Mouse (Mus musculus): ENCODE results near the gene Ushbp1. TPM values are rescaled to one million over a fixed set of nuclear protein-coding genes. Genes with fewer than 3 reads are reported as not detected.

Ushbp1 gene
- total and polyA plus RNA-seq, 3 experiments = 0.08 to 0.11 TPM; not detected in 1

DNA sequence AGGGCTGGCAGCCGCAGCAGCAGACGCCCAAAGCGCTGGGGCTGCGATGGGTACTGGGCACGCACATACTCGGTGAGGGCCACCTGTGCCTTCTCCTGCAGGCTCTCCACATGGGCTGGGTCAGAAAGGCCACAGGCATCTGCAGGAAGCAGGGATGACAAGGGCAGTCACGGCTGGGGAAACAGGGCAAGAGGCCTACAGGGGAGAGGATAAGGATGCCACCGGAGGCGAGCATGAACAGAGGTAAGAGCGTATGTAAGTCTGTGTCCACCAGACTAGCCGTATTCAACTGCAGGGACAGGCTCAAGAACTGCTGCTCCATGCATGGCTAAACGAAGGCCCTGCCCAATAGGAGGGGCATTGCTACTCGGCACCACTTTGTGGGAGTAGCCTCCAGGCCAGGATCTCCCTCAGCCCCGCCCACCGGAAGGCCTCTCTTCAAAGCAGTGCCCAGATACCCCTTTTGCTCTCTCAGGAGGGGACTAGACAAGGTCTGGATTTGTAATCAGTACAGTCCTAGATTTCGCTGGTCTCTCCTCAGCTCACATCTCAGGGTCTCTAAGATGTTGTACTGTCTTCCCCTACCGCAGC, 20.9 kb downstream of the Ushbp1 start:
- TF ChIP-seq CTCF (IDR thresholded peaks at IDR 0.05; ENCODE audit: low read depth, low read length) (no peak), GATA2 (IDR thresholded peaks at IDR 0.05; ENCODE audit: borderline replicate concordance, low read depth, low read length) (no peak), GATA1 (IDR thresholded peaks at IDR 0.05; ENCODE audit: borderline replicate concordance, low read length) (no peak), POLR2AphosphoS5 (IDR thresholded peaks at IDR 0.05; ENCODE audit: insufficient replicate concordance, low read depth, low read length) (no peak), TAL1 (conservative IDR thresholded peaks at IDR 0.05; ENCODE audit: low read depth, low read length) (no peak)

DNA sequence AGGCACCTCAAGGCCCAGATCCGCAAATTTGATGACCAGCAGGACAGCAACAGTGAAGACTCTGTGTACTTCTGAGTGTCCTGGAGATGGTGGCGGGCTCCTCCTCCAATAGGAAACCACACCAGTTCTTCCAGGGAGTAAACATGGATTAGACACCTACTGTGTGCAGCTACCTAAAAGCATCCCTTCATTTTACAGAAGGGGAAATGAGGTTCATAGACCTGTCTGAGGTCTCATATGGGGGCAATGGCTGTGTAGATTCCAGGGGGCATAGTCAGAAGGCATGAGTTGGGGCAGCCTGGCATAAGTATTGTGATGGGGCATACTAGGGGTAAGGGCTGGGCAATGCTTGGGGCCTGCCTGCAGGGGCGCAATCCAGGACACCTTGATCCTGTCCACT, 22.6 kb downstream of the Ushbp1 start:
- Histone ChIP-seq H3K4me1 (ENCODE audit: insufficient read depth, low read depth, low read length) (peaks cover 50% of the 10 kb centered on the region), H3K4me3 (ENCODE audit: low read depth, low read length) (no peak overlapping the region), H3K36me3 (replicated peaks) (peaks cover 77% of the 10 kb centered on the region), H3K9me3 (replicated peaks) (peaks cover 8% of the 10 kb centered on the region), H3K27me3 (ENCODE audit: insufficient read depth, low read length) (no peaks in the 10 kb centered on the region)
- no peak for ATAC-seq (ENCODE audit: extremely low read depth, insufficient number of reproducible peaks, low FRiP score, poor library complexity, severe bottlenecking)
- TF ChIP-seq GATA1 (IDR thresholded peaks at IDR 0.05; ENCODE audit: borderline replicate concordance, low read length) (no peak), CTCF (IDR thresholded peaks at IDR 0.05; ENCODE audit: low read depth, low read length) (no peak), TAL1 (conservative IDR thresholded peaks at IDR 0.05; ENCODE audit: low read depth, low read length) (no peak), POLR2AphosphoS5 (IDR thresholded peaks at IDR 0.05; ENCODE audit: insufficient replicate concordance, low read depth, low read length) (no peak), GATA2 (IDR thresholded peaks at IDR 0.05; ENCODE audit: borderline replicate concordance, low read depth, low read length) (no peak)
- DNase-seq (ENCODE audit: low spot score) = no peak

More for the DNA sequence above, 20.9 kb downstream of the Ushbp1 start:
- Histone ChIP-seq H3K4me3 (ENCODE audit: low read depth, low read length) (no peak overlapping the region), H3K4me1 (ENCODE audit: insufficient read depth, low read depth, low read length) (peaks cover 44% of the 10 kb centered on the region), H3K27me3 (ENCODE audit: insufficient read depth, low read length) (no peaks in the 10 kb centered on the region), H3K36me3 (replicated peaks) (peaks cover 68% of the 10 kb centered on the region), H3K9me3 (replicated peaks) (peaks cover 8% of the 10 kb centered on the region)
- ATAC-seq (ENCODE audit: extremely low read depth, insufficient number of reproducible peaks, low FRiP score, poor library complexity, severe bottlenecking) (no peak), DNase-seq (ENCODE audit: low spot score) (no peak)

DNA sequence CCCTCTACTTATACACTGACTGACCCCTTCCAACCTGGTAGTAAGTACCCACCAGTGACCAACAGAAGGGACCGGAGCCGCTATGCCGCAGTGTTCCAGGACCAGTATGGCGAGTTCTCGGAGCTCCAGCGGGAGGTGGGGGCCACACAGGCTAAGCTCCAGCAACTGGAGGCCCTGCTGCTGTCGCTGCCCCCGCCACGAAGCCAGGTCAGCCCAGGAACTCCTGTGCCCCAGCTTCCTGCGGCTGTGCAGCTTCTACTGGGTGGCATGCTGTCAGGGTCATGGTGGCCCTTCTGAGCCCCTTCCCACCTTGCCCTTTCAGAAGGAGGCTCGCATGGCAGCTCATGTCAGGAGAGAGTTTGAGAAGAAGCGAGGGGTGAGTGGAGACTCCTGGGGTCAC, 23.2 kb downstream of the Ushbp1 start:
- Histone ChIP-seq H3K9me3 (replicated peaks) (peaks cover 8% of the 10 kb centered on the region), H3K4me3 (ENCODE audit: low read depth, low read length) (peak overlapping the region; percentile 52; the same call in 1 of the 2 replicates), H3K27me3 (ENCODE audit: insufficient read depth, low read length) (no peaks in the 10 kb centered on the region), H3K4me1 (ENCODE audit: insufficient read depth, low read depth, low read length) (peaks cover 56% of the 10 kb centered on the region), H3K36me3 (replicated peaks) (peaks cover 77% of the 10 kb centered on the region)
- TF ChIP-seq CTCF (IDR thresholded peaks at IDR 0.05; ENCODE audit: low read depth, low read length) (no peak), GATA2 (IDR thresholded peaks at IDR 0.05; ENCODE audit: borderline replicate concordance, low read depth, low read length) (no peak), GATA1 (IDR thresholded peaks at IDR 0.05; ENCODE audit: borderline replicate concordance, low read length) (no peak), TAL1 (conservative IDR thresholded peaks at IDR 0.05; ENCODE audit: low read depth, low read length) (no peak), POLR2AphosphoS5 (IDR thresholded peaks at IDR 0.05; ENCODE audit: insufficient replicate concordance, low read depth, low read length) (no peak)
- DNase-seq (ENCODE audit: low spot score) = no peak
- no peak for ATAC-seq (ENCODE audit: extremely low read depth, insufficient number of reproducible peaks, low FRiP score, poor library complexity, severe bottlenecking)

DNA sequence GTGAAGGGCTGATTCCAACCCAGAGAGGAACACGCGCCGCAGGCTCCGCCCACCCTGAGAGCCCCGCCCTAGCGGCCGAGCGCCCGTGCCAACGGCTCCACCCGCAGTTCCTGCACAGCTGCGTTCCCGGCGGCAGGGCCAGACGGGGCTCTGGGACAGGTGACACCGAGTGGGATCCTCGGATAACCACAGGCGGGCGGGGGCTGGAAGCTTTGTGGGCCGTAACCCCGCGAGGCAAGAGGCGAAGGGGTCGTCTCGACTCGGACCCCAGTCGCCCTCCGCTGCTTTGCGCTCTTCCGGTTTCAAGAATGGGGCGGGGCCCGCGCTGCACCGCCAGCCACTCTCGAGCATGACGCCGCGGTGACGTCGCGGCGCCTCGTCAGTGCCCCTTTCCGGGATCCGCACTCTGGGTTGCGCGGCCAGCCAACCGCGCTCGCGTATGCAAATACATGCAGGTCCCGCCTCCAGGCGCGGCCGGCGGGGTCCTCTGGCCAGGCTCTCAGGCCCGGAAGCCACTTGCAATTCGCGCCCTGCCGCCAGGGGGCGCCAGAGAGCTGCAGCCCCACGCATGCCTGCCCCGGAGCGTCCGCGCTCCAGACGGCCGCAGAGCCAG, 24.3 kb downstream of the Ushbp1 start, which contains the start of gene Ocel1:
Gene Ocel1, plus strand, starts transcription at position 63 of the 613 bp plus-strand sequence.
- Histone ChIP-seq H3K9me3 (replicated peaks) (peaks cover 8% of the 10 kb centered on the region), H3K4me3 (ENCODE audit: low read depth, low read length) (peak within 1 kb of the TSS; percentile 80), H3K27me3 (ENCODE audit: insufficient read depth, low read length) (no peaks in the 10 kb centered on the region), H3K4me1 (ENCODE audit: insufficient read depth, low read depth, low read length) (peaks cover 62% of the 10 kb centered on the region), H3K36me3 (replicated peaks) (peaks cover 67% of the 10 kb centered on the region)
- ATAC-seq (ENCODE audit: extremely low read depth, insufficient number of reproducible peaks, low FRiP score, poor library complexity, severe bottlenecking) (peak; percentile 74), DNase-seq (ENCODE audit: low spot score) (peak; percentile 99)
- TF ChIP-seq GATA2 (IDR thresholded peaks at IDR 0.05; ENCODE audit: borderline replicate concordance, low read depth, low read length) (no peak), POLR2AphosphoS5 (IDR thresholded peaks at IDR 0.05; ENCODE audit: insufficient replicate concordance, low read depth, low read length) (no peak), CTCF (IDR thresholded peaks at IDR 0.05; ENCODE audit: low read depth, low read length) (peak; percentile 94)

DNA sequence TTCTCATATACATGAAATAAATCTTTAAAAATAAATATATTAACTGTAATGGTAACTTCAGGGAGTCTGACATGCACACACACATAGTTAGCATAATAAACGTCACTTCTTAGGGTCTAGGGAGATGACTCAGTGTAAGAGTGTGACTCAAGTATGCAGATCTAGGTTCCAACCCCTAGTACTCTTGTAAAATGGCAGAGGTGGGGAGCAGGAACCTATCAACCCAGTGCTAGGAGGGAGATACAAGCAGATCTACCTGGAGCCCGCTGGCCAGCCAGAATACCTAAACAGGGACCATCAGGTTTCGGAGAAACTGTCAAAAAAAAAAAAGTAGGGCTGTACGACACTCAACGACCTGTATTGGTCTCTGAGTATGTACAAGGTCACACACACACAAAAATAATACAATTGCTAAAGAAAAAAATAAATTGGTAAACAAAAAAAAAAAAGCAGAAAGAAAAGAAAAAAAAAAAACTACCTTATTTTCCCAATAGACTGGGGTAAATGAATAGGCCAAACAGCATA, 24.8 kb downstream of the Ushbp1 start:
- Histone ChIP-seq H3K9me3 (replicated peaks) (peaks cover 4% of the 10 kb centered on the region), H3K4me1 (ENCODE audit: insufficient read depth, low read depth, low read length) (peaks cover 67% of the 10 kb centered on the region), H3K36me3 (replicated peaks) (peaks cover 61% of the 10 kb centered on the region), H3K4me3 (ENCODE audit: low read depth, low read length) (peak overlapping the region; percentile 80), H3K27me3 (ENCODE audit: insufficient read depth, low read length) (no peaks in the 10 kb centered on the region)
- TF ChIP-seq CTCF (IDR thresholded peaks at IDR 0.05; ENCODE audit: low read depth, low read length) (no peak), POLR2AphosphoS5 (IDR thresholded peaks at IDR 0.05; ENCODE audit: insufficient replicate concordance, low read depth, low read length) (no peak), TAL1 (conservative IDR thresholded peaks at IDR 0.05; ENCODE audit: low read depth, low read length) (no peak), GATA1 (IDR thresholded peaks at IDR 0.05; ENCODE audit: borderline replicate concordance, low read length) (no peak), GATA2 (IDR thresholded peaks at IDR 0.05; ENCODE audit: borderline replicate concordance, low read depth, low read length) (no peak)
- ATAC-seq (ENCODE audit: extremely low read depth, insufficient number of reproducible peaks, low FRiP score, poor library complexity, severe bottlenecking) (no peak), DNase-seq (ENCODE audit: low spot score) (no peak)

DNA sequence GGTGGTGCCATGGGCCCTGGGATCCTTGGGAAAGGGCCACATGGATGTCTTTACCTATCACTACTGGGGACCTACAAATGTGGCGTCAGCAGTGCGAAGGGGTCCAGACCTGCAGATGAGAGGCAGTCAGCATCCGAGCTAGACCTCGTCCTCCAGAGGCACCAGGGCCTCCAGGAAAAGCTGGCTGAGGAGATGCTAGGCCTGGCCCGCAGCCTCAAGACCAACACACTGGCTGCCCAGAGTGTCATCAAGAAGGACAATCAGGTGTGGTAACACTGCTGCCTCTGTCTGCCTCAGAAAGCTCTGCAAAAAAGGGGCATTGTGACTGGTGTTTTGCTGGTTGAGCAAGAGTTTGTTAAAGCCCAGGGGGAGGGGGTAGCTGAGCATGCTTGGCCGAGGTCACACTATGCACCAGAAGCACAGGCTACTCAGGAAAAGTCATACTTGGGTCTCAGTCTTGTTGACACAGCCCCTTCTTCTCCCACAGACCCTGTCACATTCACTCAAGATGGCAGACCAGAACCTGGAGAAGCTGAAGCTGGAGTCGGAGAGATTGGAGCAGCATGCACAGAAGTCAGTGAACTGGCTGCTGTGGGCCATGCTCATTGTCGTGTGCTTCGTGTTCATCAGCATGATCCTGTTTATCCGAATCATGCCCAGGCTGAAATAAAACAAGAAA, 26.4 kb downstream of the Ushbp1 start:
- DNase-seq (ENCODE audit: low spot score) (no peak), ATAC-seq (ENCODE audit: extremely low read depth, insufficient number of reproducible peaks, low FRiP score, poor library complexity, severe bottlenecking) (no peak)
- Histone ChIP-seq H3K27me3 (ENCODE audit: insufficient read depth, low read length) (no peaks in the 10 kb centered on the region), H3K9me3 (replicated peaks) (no peaks in the 10 kb centered on the region), H3K4me3 (ENCODE audit: low read depth, low read length) (peak overlapping the region; percentile 4; the same call in 1 of the 2 replicates), H3K4me1 (ENCODE audit: insufficient read depth, low read depth, low read length) (peaks cover 54% of the 10 kb centered on the region), H3K36me3 (replicated peaks) (peaks cover 45% of the 10 kb centered on the region)
- TF ChIP-seq GATA2 (IDR thresholded peaks at IDR 0.05; ENCODE audit: borderline replicate concordance, low read depth, low read length) = no peak
- TF ChIP-seq TAL1 (conservative IDR thresholded peaks at IDR 0.05; ENCODE audit: low read depth, low read length) = no peak
- TF ChIP-seq CTCF (IDR thresholded peaks at IDR 0.05; ENCODE audit: low read depth, low read length) = no peak
- no peak for TF ChIP-seq POLR2AphosphoS5 (IDR thresholded peaks at IDR 0.05; ENCODE audit: insufficient replicate concordance, low read depth, low read length)
- no peak for TF ChIP-seq GATA1 (IDR thresholded peaks at IDR 0.05; ENCODE audit: borderline replicate concordance, low read length)

Measured in G1E (cell line).